Mouse (Mus musculus) embryonic facial prominence, embryonic 11.5 days (tissue): Measurements from ENCODE around the gene Lrrc32. TPM values are rescaled to one million over a fixed set of nuclear protein-coding genes. Genes with fewer than 3 reads are reported as not detected.
A peak's percentile ranks its signal among the peaks of the same experiment; 100 is the strongest.

Experiments
- ATAC-seq: fragments of 200-750 bp; cut with Nextera tagmentation; replicated peaks from 2 replicates; pipeline ENCODE4 v1.8.0; 2017; ENCODE audit warnings: low read depth; ENCODE audit not compliant: insufficient number of reproducible peaks, low FRiP score, low TSS enrichment
- DNase-seq: peaks from one replicate; pipeline ENCODE4 v3.0.0-alpha.2; 2015; ENCODE audit warnings: low spot score
- H3K27ac ChIP-seq: fragments of 300-500 bp; sonication (generic); replicated peaks from 2 replicates; pipeline ENCODE4 v1.5.1; 2014; ENCODE audit warnings: mild to moderate bottlenecking, low read depth, low read length, control low read depth
- H3K27me3 ChIP-seq: fragments of 300-500 bp; sonication (generic); 2 replicates; pipeline ENCODE4 v1.6.1; 2014; ENCODE audit warnings: mild to moderate bottlenecking, low read length, moderate library complexity, mixed read lengths; ENCODE audit not compliant: control insufficient read depth, insufficient read depth
- H3K36me3 ChIP-seq: fragments of 300-500 bp; sonication (generic); replicated peaks from 2 replicates; pipeline ENCODE4 v1.6.1; 2014; ENCODE audit warnings: low read depth, mild to moderate bottlenecking, low read length, moderate library complexity, mixed read lengths; ENCODE audit not compliant: control insufficient read depth, insufficient read depth
- H3K4me1 ChIP-seq: fragments of 300-500 bp; sonication (generic); 2 replicates; pipeline ENCODE4 v1.6.1; 2014; ENCODE audit warnings: low read length, mixed read lengths; ENCODE audit not compliant: control insufficient read depth, insufficient read depth
- H3K4me2 ChIP-seq: fragments of 300-500 bp; sonication (generic); 2 replicates; pipeline ENCODE4 v1.6.1; 2014; ENCODE audit warnings: low read depth, mild to moderate bottlenecking, control low read depth, low read length, moderate library complexity
- H3K4me3 ChIP-seq: fragments of 300-500 bp; sonication (generic); 2 replicates; pipeline ENCODE4 v1.5.1; 2014; ENCODE audit warnings: low read depth, low read length, control low read depth
- H3K9ac ChIP-seq: fragments of 300-500 bp; sonication (generic); replicated peaks from 2 replicates; pipeline ENCODE4 v1.6.1; 2014; ENCODE audit warnings: mild to moderate bottlenecking, control low read depth, low read length
- H3K9me3 ChIP-seq: fragments of 300-500 bp; sonication (generic); replicated peaks from 2 replicates; pipeline ENCODE4 v1.6.1; 2016; ENCODE audit warnings: mild to moderate bottlenecking, low read length, inconsistent platforms, mixed read lengths; ENCODE audit not compliant: control insufficient read depth
- WGBS: fragments of 180-500 bp; shearing (Covaris S2); extraction: QIAGEN DNeasy Blood & Tissue Kit; methylation state at CpG from one replicate; pipeline ENCODE4 v1.1.7; 2014; 5-methylcytosine and 5-hydroxymethylcytosine counted together
- polyA plus RNA-seq: library from polyadenylated mRNA; unstranded; fragments of >200 nt; fragmentation: Nextera tagmentation; extraction: Ambion mirVana; gene quantifications from 2 replicates; pipeline ENCODE4 v1.2.1, GENCODE M21; 2014

The Lrrc32 gene
- polyA plus RNA-seq, 1 experiment from 2014 or later: 2.6 TPM

- DNase-seq (no peak), ATAC-seq (no peak)
- H3K4me1 ChIP-seq: peaks cover 2% of the 10 kb centered on the region; the same call in 1 of the 2 replicates
- H3K36me3 ChIP-seq: no peaks in the 10 kb centered on the region
- no peaks in the 10 kb centered on the region for H3K27me3 ChIP-seq
- H3K4me3 ChIP-seq: no peak overlapping the region
- no peak overlapping the region for H3K4me2 ChIP-seq
- H3K27ac ChIP-seq: no peak overlapping the region
- no peaks in the 10 kb centered on the region for H3K9me3 ChIP-seq
- WGBS: 34% methylated on average over 8 of the region's 8 CpGs
- peak overlapping the region; percentile 19; the same call in 1 of the 2 replicates for H3K9ac ChIP-seq
These were observed 5.8 kb upstream of the Lrrc32 start for GRCm38 (mm10) chr7:98483268-98483607.

- Histone ChIP-seq H3K27ac (no peak overlapping the region), H3K4me3 (no peak overlapping the region), H3K36me3 (no peaks in the 10 kb centered on the region), H3K4me2 (no peak overlapping the region), H3K4me1 (peaks cover 4% of the 10 kb centered on the region; the same call in 1 of the 2 replicates), H3K27me3 (no peaks in the 10 kb centered on the region), H3K9me3 (no peaks in the 10 kb centered on the region), H3K9ac (no peak overlapping the region)
- 86% methylated on average over 3 of the region's 3 CpGs for WGBS
- no peak for ATAC-seq
- DNase-seq: no peak
These were observed 4.2 kb upstream of the Lrrc32 start for GRCm38 (mm10) chr7:98484878-98485277.

- Histone ChIP-seq H3K27ac (no peak overlapping the region), H3K4me3 (no peak overlapping the region), H3K36me3 (no peaks in the 10 kb centered on the region), H3K9me3 (no peaks in the 10 kb centered on the region), H3K4me2 (no peak overlapping the region), H3K4me1 (peaks cover 4% of the 10 kb centered on the region; the same call in 1 of the 2 replicates), H3K9ac (no peak overlapping the region), H3K27me3 (no peaks in the 10 kb centered on the region; the same call in 1 of the 2 replicates)
- DNase-seq (no peak), ATAC-seq (no peak)
- WGBS: 78% methylated on average over 4 of the region's 4 CpGs
These were observed 3.6 kb upstream of the Lrrc32 start for GRCm38 (mm10) chr7:98485508-98485907.

DNA sequence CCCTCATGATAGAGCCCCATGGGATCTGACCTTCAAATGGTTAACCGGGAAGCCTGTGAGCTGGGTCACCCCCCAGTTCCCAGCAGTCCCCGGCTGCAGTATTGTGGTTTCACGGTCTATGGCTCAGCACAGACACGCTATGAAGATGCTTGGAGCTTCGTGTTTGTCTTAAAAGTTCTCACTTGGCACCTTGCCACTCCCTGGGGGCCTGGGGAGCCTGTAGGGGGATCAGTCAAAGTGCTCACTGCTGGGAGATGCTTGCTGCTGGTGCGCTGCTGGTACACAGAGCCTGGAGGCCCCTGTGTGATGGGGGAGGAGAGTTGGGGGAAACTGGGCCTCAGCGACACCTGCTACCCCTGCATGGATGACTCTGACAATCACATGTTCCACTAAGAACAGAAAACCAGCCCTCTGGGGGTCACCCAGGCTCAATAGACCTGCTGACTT is 2.6 kb upstream of the Lrrc32 start:
- DNase-seq (no peak), ATAC-seq (no peak)
- Histone ChIP-seq H3K4me2 (no peak overlapping the region), H3K27me3 (no peaks in the 10 kb centered on the region; the same call in 1 of the 2 replicates), H3K9me3 (no peaks in the 10 kb centered on the region), H3K27ac (no peak overlapping the region), H3K9ac (no peak overlapping the region), H3K4me1 (peaks cover 4% of the 10 kb centered on the region; the same call in 1 of the 2 replicates), H3K4me3 (no peak overlapping the region), H3K36me3 (no peaks in the 10 kb centered on the region)
- 75% methylated on average over 7 of the region's 7 CpGs for WGBS

GRCm38 (mm10) chr7:98487202-98487980 is 1.7 kb upstream of the Lrrc32 start:
- Histone ChIP-seq H3K9ac (no peak overlapping the region), H3K9me3 (no peaks in the 10 kb centered on the region), H3K4me2 (no peak overlapping the region), H3K36me3 (no peaks in the 10 kb centered on the region), H3K4me1 (0 out of 2 replicates have a peak, but pooled peaks cover 4% of the 10 kb centered on the region), H3K4me3 (no peak overlapping the region), H3K27ac (no peak overlapping the region), H3K27me3 (no peaks in the 10 kb centered on the region; the same call in 1 of the 2 replicates)
- ATAC-seq (no peak), DNase-seq (no peak)
- 89% methylated on average over 11 of the region's 11 CpGs for WGBS

DNA sequence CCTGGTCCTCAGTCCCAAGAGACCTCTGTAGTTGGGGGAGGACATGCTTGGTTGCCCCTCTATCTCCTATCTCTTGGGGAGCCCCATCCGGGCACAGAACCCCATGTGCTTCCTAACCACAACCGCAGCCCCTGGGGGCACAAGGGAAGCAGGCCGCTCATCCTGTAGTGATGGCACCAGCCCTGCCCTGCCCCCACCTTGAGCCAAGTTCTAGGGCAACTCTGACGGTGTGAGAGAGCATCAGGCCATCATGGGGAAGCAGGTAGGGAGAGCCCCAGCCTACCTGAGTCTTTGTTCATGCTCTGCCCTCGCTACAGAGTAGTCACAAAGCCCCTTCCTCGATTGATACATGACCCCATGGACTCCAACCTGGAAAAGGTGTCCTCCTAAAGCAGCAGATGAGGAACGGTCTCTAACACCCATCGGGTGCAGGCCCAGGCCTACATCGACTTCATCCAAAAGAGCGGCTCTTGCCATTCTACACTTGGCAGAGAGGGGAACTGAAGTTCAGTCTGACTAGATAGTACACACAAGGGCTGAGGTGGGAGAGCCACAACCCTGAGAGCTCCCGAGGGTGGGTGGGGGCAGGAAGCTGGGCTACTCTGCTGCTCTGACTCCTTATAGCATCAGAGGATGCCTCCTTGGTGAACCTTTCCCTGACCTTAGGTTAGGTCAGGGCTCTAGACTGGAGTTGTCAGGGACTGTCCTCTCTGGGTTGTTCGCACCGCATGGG is 519 bp upstream of the Lrrc32 start:
- 86% methylated on average over 13 of the region's 13 CpGs for WGBS
- H3K4me2 ChIP-seq: no peak overlapping the region
- H3K9me3 ChIP-seq: no peaks in the 10 kb centered on the region
- no peak overlapping the region for H3K4me3 ChIP-seq
- no peak for ATAC-seq
- DNase-seq: no peak
- H3K9ac ChIP-seq: no peak overlapping the region
- H3K4me1 ChIP-seq: 0 out of 2 replicates have a peak, but pooled peaks cover 4% of the 10 kb centered on the region
- H3K36me3 ChIP-seq: no peaks in the 10 kb centered on the region
- no peaks in the 10 kb centered on the region; the same call in 1 of the 2 replicates for H3K27me3 ChIP-seq
- no peak overlapping the region for H3K27ac ChIP-seq

DNA sequence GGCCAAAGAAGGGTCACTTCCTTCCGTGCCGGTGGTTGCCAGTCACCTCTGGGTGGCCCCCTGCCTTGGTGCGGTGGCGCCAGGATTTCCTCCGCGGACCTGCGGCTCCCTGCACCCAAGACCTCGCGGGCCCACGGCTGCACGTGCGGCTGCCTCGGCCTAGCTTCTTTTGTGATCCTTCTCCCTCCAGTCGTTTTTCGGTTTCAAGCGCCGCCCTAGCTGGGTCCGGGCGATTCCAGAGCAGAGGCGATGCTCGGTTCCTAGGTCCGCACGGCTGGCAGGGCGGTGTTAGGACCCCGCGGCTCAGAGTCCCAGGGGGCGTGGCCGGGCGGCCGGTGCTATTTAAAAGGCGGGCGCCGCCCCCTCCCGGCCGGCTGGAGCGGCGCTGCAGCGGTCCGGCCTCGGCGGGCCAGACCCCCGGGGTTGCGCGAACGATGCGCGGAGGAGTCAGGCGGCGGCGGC is 571 bp downstream of the Lrrc32 start:
- Histone ChIP-seq H3K9me3 (no peaks in the 10 kb centered on the region), H3K4me2 (peak overlapping the region; percentile 83), H3K36me3 (no peaks in the 10 kb centered on the region), H3K27ac (no peak overlapping the region), H3K4me1 (0 out of 2 replicates have a peak, but pooled peaks cover 4% of the 10 kb centered on the region), H3K9ac (peak overlapping the region; percentile 67), H3K4me3 (peak overlapping the region; percentile 42), H3K27me3 (no peaks in the 10 kb centered on the region; the same call in 1 of the 2 replicates)
- DNase-seq (peak; percentile 89), ATAC-seq (peak; percentile 67)
- under 1% methylated on average over 50 of the region's 50 CpGs for WGBS
